Mouse (Mus musculus) E14TG2a.4 (cell line): ENCODE measurements around the gene Ormdl3.

Experiments
- H3K27me3 ChIP-seq: 2 replicates; pipeline ENCODE4 v1.6.1; 2014; ENCODE audit warnings: low read length, control low read depth; ENCODE audit not compliant: insufficient read depth
- H3K36me3 ChIP-seq: 2 replicates; pipeline ENCODE4 v1.6.1; 2014; ENCODE audit warnings: low read length, control low read depth; ENCODE audit not compliant: insufficient read depth
- H3K4me1 ChIP-seq: replicated peaks from 2 replicates; pipeline ENCODE4 v1.6.1; 2014; ENCODE audit warnings: low read depth, low read length, control low read depth
- H3K4me3 ChIP-seq: replicated peaks from 2 replicates; pipeline ENCODE4 v1.5.1; 2014; ENCODE audit warnings: mild to moderate bottlenecking, low read length
- H3K9me3 ChIP-seq: 2 replicates; pipeline ENCODE4 v1.6.1; 2014; ENCODE audit warnings: low read length, control low read depth
- CTCF ChIP-seq: conservative IDR thresholded peaks from 2 replicates; pipeline ENCODE4 v1.5.1; 2014; ENCODE audit warnings: low read length
- NANOG ChIP-seq: IDR thresholded peaks from 2 replicates; pipeline ENCODE4 v1.6.1; 2014; ENCODE audit warnings: borderline replicate concordance, low read length, mixed read lengths
- POU5F1 ChIP-seq: IDR thresholded peaks from 2 replicates; pipeline ENCODE4 v1.6.1; 2014; ENCODE audit warnings: low read length, borderline replicate concordance

Gene Ormdl3

GRCm38 (mm10) chr11:98537480-98538034 lies 49.6 kb downstream of the Ormdl3 start:
- no peaks in the 10 kb centered on the region for H3K36me3 ChIP-seq
- no peaks in the 10 kb centered on the region for H3K4me1 ChIP-seq
- H3K9me3 ChIP-seq, result peaks cover 10% of the 10 kb centered on the region
- H3K4me3 ChIP-seq, result no peak overlapping the region
- peaks cover 14% of the 10 kb centered on the region for H3K27me3 ChIP-seq
- no peak for TF ChIP-seq CTCF
- no peak for TF ChIP-seq NANOG
- no peak for TF ChIP-seq POU5F1
